Mouse (Mus musculus): ENCODE data around the gene Car10. TPM values are rescaled to one million over a fixed set of nuclear protein-coding genes. Genes with fewer than 3 reads are reported as not detected.

Car10 gene
- polyA plus RNA-seq, 1 experiment from 2014 or later, result not detected

DNA sequence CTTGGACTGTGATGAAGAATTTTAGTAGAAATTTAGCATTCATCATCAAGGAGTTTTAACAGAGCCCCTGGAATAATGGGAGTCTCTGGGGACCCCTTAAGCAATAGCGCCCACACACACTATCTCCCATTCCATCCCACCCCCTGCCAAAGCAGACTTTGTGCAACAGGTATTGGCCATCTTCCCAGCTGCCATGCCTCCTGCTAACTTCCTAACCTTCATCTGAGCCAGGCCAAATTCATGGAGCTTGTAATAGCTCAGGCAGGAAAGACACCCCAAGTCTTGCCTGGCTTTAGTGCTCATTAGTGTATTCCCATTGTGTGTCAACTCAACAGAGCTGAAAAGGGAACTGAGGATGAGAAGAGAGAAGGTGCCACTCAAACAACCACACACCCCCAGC is 481.8 kb downstream of the Car10 start:
- Histone ChIP-seq H3K36me3 (ENCODE audit: inconsistent target) (no peaks in the 10 kb centered on the region), H3K79me2 (ENCODE audit: inconsistent target) (no peaks in the 10 kb centered on the region), H3K27ac (no peak overlapping the region), H3K4me3 (ENCODE audit: inconsistent target) (no peak overlapping the region)
- 89% methylated on average over 1 of the region's 1 CpGs for WGBS (ENCODE audit: missing documents)

DNA sequence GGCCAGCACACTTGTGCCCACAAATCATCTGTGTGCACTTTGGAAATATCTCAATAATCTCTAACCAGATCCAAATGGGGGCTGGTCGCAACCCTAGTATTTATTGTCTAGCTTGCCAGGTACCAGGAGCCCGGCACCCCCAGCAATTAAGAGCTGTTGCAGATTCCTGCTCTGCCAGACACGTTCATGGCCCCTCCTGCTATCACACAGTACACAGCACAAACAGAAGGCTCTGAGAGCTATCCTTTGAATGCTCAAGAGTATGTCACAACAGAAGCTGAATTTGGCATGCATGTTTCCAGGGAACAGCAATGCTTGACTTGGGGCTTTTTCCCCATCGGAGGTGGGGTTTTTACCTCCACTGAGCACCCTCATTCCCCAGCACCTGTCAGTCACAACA is 483.5 kb downstream of the Car10 start:
- no peaks in the 10 kb centered on the region for H3K36me3 ChIP-seq (ENCODE audit: inconsistent target)
- 45% methylated on average over 4 of the region's 4 CpGs for WGBS (ENCODE audit: missing documents)
- H3K27ac ChIP-seq, result no peak overlapping the region
- H3K4me3 ChIP-seq (ENCODE audit: inconsistent target), result no peak overlapping the region
- H3K79me2 ChIP-seq (ENCODE audit: inconsistent target), result no peaks in the 10 kb centered on the region

DNA sequence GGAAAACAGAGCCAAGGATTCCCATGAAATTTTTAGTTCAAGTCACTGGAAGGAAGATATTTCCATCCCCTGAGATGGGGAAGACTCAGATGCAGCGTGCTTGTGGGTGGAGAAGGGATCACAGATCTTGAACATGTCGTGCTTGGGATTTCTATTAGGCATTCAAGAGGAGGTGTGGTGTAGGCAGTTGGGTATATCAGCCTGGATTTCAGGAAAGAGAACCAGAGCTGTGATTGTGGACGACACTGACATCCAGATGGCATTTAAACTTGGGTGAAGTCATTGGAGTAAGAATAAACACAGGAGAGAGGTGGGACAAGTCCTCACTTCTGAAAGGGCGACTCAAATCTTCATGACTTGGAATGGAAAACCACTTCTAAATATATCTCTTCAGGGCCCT is 490.0 kb downstream of the Car10 start:
- Histone ChIP-seq H3K36me3 (ENCODE audit: inconsistent target) (no peaks in the 10 kb centered on the region), H3K4me3 (ENCODE audit: inconsistent target) (no peak overlapping the region), H3K79me2 (ENCODE audit: inconsistent target) (no peaks in the 10 kb centered on the region), H3K27ac (no peak overlapping the region)
- 80% methylated on average over 4 of the region's 4 CpGs for WGBS (ENCODE audit: missing documents)

DNA sequence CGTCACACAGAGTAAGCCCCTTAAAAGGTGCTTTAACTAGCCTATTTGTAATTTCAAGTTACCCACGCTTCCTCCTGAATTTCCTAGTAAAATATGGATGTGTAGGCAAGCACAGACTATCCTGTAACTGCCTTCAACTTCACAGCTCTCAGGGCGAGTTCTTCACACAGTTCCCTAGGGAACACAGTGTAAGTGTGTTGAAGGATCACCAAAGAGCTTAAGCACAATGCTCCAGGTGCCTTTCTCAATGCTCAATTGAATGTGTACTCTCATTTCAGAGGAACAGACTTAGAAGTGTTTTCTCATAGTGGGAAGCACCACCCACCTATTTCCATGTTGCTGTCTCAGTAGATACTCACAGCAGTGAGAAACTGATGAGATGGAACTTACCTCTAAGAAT is 492.8 kb downstream of the Car10 start:
- Histone ChIP-seq H3K27ac (no peak overlapping the region), H3K4me3 (ENCODE audit: inconsistent target) (no peak overlapping the region), H3K79me2 (ENCODE audit: inconsistent target) (no peaks in the 10 kb centered on the region), H3K36me3 (ENCODE audit: inconsistent target) (no peaks in the 10 kb centered on the region)
- WGBS (ENCODE audit: missing documents), result 86% methylated on average over 3 of the region's 3 CpGs

DNA sequence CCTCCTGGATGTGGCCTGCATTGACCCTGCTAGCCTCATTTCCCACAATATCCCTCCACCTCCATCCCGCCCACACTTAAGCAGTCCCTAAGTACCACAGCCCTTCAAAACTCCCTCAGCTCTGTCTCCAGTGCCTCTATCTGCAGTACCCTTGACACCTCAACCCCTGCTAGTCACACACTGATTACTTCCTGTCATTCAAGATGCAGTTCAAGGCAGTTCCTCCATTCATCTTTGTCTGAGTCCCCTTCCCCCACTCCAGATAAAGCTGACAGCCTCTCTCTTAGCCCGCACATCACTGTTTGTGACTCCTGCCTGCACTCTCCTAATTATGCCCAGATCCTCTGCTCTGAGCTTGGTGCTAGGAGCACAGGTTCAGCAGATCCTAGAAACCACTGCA is 496.2 kb downstream of the Car10 start:
- H3K36me3 ChIP-seq (ENCODE audit: inconsistent target), result no peaks in the 10 kb centered on the region
- 23% methylated on average over 2 of the region's 2 CpGs for WGBS (ENCODE audit: missing documents)

DNA sequence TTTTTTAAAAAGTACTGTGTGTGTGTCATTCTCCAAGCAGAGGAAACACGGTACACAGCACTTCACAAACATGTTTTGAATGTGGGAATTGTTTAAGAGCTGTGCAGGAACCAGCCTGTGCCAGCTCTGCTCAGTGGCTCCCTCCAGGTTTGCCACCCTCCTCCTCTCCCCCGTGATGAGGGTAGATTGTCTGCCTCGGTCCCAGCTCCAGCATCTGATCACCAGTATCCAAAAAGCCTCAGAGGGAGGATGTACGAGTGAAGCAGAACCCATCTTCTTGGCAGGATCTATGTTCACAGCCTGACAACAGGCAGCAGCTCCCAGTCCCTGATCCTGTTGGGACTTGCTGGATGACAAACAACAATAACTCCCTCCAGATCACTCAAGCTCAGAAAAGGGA is 500.3 kb downstream of the Car10 start:
- Histone ChIP-seq H3K79me2 (ENCODE audit: inconsistent target) (no peaks in the 10 kb centered on the region), H3K4me3 (ENCODE audit: inconsistent target) (no peak overlapping the region), H3K27ac (no peak overlapping the region), H3K36me3 (ENCODE audit: inconsistent target) (no peaks in the 10 kb centered on the region)
- 64% methylated on average over 4 of the region's 4 CpGs for WGBS (ENCODE audit: missing documents)

More for the DNA sequence above, 496.2 kb downstream of the Car10 start:
- no peak overlapping the region for H3K4me3 ChIP-seq (ENCODE audit: inconsistent target)
- no peak overlapping the region for H3K27ac ChIP-seq
- no peaks in the 10 kb centered on the region for H3K79me2 ChIP-seq (ENCODE audit: inconsistent target)

DNA sequence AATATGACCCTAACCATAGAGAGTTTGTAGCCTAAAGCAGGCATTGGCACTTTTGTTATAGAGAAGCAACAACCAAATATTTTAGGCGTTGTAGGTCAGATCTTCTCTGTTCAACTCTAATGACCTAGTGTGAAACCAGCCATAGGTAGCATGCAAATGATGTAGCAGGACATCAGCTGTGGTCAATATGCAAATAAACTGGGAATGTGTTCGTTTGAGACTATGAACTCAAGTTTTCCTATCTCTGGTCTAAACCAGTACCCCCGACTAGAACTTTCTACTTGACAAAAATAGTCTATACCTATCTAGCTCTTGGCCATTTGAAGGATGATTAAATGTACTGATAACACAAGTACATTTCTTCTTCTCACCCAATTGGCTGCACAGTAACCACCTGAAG is 501.9 kb downstream of the Car10 start:
- Histone ChIP-seq H3K27ac (no peak overlapping the region), H3K79me2 (ENCODE audit: inconsistent target) (no peaks in the 10 kb centered on the region), H3K4me3 (ENCODE audit: inconsistent target) (no peak overlapping the region), H3K36me3 (ENCODE audit: inconsistent target) (no peaks in the 10 kb centered on the region)
- 85% methylated on average over 3 of the region's 3 CpGs for WGBS (ENCODE audit: missing documents)

DNA sequence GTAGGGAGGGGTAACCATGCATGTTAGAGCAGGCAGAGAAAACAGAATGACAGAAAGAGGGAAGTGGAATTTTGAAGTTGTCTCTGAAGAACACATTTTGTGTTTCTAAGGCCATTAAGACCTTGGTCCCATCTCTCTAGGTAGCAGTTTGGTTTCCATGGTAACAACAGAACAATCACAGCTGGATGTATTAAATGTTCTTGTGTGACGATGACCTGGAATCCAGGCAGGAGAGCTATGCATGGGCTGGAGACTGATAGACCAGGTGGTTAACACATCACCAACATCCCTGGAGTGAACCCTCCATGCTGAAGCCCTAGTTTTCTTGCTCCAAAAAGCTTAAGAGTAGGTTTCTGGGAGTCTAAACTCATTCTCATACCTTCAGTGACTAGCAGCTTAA is 505.7 kb downstream of the Car10 start:
- 83% methylated on average over 1 of the region's 1 CpGs for WGBS (ENCODE audit: missing documents)
- no peaks in the 10 kb centered on the region for H3K79me2 ChIP-seq (ENCODE audit: inconsistent target)
- no peaks in the 10 kb centered on the region for H3K36me3 ChIP-seq (ENCODE audit: inconsistent target)
- H3K27ac ChIP-seq, result no peak overlapping the region
- no peak overlapping the region for H3K4me3 ChIP-seq (ENCODE audit: inconsistent target)

DNA sequence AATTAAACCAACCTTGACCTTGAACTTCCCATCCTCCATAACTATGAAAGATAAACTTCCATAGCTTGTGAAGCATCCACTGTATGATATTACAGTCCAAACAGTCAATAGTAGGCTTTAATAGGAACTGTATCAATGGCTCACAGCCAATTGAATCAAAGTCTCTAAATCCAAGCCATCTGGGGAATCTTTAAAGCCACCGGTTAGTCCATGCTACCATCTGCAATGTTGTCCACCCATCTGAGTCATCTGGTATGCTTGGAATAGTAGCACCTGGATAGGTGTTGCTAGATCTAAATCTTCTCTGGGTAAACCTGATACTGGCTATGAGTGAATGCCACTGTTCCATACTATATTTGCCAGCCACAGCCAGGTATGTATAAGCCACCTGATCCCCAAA is 509.3 kb downstream of the Car10 start:
- no peak overlapping the region for H3K27ac ChIP-seq
- 87% methylated on average over 1 of the region's 1 CpGs for WGBS (ENCODE audit: missing documents)
- H3K4me3 ChIP-seq (ENCODE audit: inconsistent target), result no peak overlapping the region
- no peaks in the 10 kb centered on the region for H3K79me2 ChIP-seq (ENCODE audit: inconsistent target)
- H3K36me3 ChIP-seq (ENCODE audit: inconsistent target), result no peaks in the 10 kb centered on the region

DNA sequence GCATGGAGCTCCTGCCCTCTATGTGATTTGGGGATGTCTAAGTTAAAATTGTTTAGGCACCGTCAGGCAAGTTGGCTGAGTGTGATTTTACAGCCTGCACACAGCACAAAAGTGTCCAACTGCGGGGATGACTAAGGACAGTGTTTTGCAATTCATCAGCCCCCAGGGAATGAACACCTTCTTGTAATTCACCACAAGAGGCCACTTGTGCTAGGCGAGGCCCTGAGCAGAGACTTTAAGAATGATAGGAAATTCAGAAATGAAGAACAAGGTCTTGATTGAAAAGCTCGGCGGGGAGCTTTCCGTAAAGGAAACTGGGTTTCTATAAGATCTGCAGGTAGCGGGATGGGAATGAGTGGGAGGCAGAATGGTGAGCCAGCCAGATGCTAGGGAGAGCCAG is 510.9 kb downstream of the Car10 start:
- WGBS (ENCODE audit: missing documents), result 70% methylated on average over 7 of the region's 7 CpGs
- no peaks in the 10 kb centered on the region for H3K79me2 ChIP-seq (ENCODE audit: inconsistent target)
- H3K36me3 ChIP-seq (ENCODE audit: inconsistent target), result no peaks in the 10 kb centered on the region
- no peak overlapping the region for H3K4me3 ChIP-seq (ENCODE audit: inconsistent target)
- no peak overlapping the region for H3K27ac ChIP-seq

DNA sequence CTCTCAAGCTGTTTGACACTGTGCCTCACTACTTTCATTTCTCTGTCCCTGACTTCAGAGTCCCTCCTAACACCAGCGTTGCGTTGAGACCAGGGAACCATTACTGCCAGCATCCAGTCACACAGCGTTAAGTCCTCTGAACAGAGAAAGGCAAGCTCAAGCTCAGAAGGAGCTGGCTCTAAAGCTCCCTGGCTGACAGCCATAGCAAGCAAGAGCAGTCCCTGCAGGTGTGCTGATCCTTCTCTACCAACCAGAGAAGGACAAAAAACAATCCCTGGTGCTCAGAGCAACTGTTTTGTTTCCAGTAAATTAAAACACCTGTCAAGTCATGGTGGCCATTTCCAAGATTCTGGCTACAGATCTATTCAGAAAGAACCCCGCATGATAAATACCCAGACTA is 514.2 kb downstream of the Car10 start:
- WGBS (ENCODE audit: missing documents), result 74% methylated on average over 4 of the region's 4 CpGs
- no peak overlapping the region for H3K4me3 ChIP-seq (ENCODE audit: inconsistent target)
- no peaks in the 10 kb centered on the region for H3K79me2 ChIP-seq (ENCODE audit: inconsistent target)
- H3K36me3 ChIP-seq (ENCODE audit: inconsistent target), result no peaks in the 10 kb centered on the region
- H3K27ac ChIP-seq, result no peak overlapping the region

DNA sequence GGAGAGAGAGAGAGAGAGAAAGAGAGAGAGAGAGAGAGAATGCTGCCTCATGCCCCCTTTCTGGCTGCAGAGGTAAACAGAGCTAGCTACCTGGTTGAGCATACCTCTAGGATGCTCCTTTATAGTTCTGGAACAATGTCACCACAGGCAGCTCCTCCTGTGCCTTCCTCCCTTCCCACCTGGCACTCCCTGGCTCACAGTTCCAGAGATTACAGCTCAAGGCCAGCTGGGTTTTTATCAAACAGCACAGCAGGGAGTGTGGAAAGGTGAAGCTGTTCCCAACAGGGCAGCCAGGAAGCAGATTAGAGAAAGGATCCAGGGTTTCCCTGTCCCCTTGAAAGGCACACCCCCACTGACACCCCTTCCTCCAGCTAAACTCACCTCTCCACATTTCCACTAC is 517.0 kb downstream of the Car10 start:
- H3K36me3 ChIP-seq (ENCODE audit: inconsistent target), result no peaks in the 10 kb centered on the region
- H3K4me3 ChIP-seq (ENCODE audit: inconsistent target), result no peak overlapping the region
- no peak overlapping the region for H3K27ac ChIP-seq
- H3K79me2 ChIP-seq (ENCODE audit: inconsistent target), result no peaks in the 10 kb centered on the region

DNA sequence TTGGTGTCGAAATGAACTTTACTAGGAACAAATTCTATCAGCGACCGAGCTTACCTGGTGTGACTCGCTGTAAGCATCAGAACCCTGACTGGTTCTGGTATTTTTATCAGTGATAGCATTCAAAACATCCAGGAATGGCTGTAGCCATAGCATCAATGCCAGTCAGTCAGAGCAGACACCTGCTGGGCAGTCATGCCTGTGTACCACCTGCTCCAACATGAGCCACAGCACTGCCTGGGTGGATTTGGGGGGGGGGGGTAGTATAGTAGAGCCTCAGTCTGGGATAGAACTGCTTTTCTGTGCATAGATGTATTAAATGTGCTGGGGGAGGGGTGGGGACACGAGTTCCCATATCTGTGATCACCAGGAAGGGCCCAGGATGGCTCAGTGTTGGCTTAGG is 525.8 kb downstream of the Car10 start:
- Histone ChIP-seq H3K36me3 (ENCODE audit: inconsistent target) (no peaks in the 10 kb centered on the region), H3K27ac (no peak overlapping the region), H3K4me3 (ENCODE audit: inconsistent target) (no peak overlapping the region), H3K79me2 (ENCODE audit: inconsistent target) (no peaks in the 10 kb centered on the region)
- WGBS (ENCODE audit: missing documents), result 75% methylated on average over 5 of the region's 5 CpGs

DNA sequence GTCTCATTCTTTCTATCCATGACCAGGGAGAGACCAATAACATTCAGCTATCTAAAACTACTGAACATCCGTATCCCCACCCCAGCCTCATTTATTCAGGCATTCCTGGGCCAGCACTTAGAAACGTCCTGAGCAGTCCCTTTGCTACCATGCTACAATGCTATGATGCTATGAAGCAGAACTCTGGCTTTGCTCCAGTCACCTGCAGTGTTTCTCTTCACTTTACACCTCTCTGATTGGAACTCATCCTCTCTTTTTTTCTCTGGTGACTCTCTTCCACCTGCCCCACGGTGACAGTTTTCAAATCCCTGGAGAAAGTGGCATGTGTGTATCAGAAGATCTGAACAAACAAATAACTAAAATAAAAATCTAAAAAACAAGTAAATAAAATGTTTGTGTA is 541.6 kb downstream of the Car10 start:
- no peak overlapping the region for H3K27ac ChIP-seq
- 85% methylated on average over 3 of the region's 3 CpGs for WGBS (ENCODE audit: missing documents)
- no peak overlapping the region for H3K4me3 ChIP-seq (ENCODE audit: inconsistent target)
- H3K36me3 ChIP-seq (ENCODE audit: inconsistent target), result no peaks in the 10 kb centered on the region
- H3K79me2 ChIP-seq (ENCODE audit: inconsistent target), result no peaks in the 10 kb centered on the region

DNA sequence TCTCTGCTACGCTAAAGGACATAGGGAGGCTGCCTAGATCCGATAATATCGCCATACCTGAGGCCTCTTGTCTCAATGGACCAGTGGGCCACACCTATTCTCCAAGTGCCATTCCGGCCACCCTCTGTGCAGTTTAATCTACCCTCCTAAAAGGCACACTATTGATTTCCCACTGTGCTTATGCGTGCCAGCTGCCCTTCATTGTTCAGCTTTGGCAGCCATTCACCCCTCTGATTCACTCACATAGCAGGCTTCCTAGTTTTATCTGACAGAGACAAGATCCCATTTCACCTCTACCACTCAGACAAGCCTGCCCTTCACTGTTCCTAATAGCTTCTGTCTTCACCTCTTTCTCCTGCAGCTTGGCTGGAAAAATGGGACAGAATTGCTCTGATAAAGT is 543.1 kb downstream of the Car10 start:
- no peak overlapping the region for H3K27ac ChIP-seq
- H3K79me2 ChIP-seq (ENCODE audit: inconsistent target), result no peaks in the 10 kb centered on the region
- no peak overlapping the region for H3K4me3 ChIP-seq (ENCODE audit: inconsistent target)
- no peaks in the 10 kb centered on the region for H3K36me3 ChIP-seq (ENCODE audit: inconsistent target)
- 83% methylated on average over 5 of the region's 5 CpGs for WGBS (ENCODE audit: missing documents)

DNA sequence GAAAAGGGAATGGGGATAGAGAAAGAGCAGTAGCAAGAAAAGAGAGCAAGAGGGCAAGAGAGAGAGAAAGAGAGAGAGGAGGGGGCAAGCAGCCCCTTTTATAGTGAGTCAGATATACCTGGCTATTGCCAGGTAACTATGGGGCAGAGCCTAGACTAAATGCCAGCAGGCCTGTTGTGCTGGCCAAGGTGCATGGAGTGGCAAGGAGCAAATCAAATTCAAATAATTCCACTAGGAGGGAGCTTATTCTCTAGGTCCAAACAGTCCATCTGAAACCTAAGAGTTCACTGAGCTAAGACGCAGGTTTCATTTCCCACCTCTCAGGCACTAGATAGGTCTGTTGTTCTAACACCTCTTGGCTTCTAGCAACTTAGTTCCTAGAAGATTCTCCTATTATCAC is 544.5 kb downstream of the Car10 start:
- H3K36me3 ChIP-seq (ENCODE audit: inconsistent target), result no peaks in the 10 kb centered on the region
- no peak overlapping the region for H3K27ac ChIP-seq
- no peaks in the 10 kb centered on the region for H3K79me2 ChIP-seq (ENCODE audit: inconsistent target)
- H3K4me3 ChIP-seq (ENCODE audit: inconsistent target), result no peak overlapping the region
- 100% methylated on average over 1 of the region's 1 CpGs for WGBS (ENCODE audit: missing documents)

DNA sequence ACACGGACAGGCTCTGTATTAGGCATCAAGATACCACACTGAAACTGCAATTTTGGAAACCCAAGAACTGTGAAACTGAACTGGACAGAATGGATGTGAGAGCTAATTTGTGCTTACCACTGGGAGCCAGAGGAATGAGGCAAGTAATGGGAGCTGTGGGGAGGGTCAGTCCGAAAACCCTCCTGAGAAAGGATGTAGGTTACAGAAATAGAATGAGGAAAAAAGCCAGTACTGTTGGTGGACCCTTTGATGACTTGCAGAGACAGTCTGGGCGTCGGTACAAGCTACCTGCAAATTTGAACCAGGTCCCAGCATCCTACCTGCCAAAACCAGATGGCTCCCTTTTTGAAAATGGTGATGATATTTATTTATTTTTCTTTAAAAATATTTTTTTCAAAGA is 545.2 kb downstream of the Car10 start:
- WGBS (ENCODE audit: missing documents), result 93% methylated on average over 4 of the region's 4 CpGs
- Histone ChIP-seq H3K27ac (no peak overlapping the region), H3K36me3 (ENCODE audit: inconsistent target) (no peaks in the 10 kb centered on the region)

More for the DNA sequence above, 545.2 kb downstream of the Car10 start:
- Histone ChIP-seq H3K4me3 (ENCODE audit: inconsistent target) (no peak overlapping the region), H3K79me2 (ENCODE audit: inconsistent target) (no peaks in the 10 kb centered on the region)
